Mouse (Mus musculus) liver, adult 2 months (tissue): ENCODE results near the gene Cdkn2b.

ENCODE experiments used
- CTCF ChIP-seq: fragments of 200-500 bp; IDR thresholded peaks from 2 replicates; pipeline ENCODE4 v1.5.1; 2011; ENCODE audit warnings: low read depth, low read length, control low read depth
- POLR2A ChIP-seq: fragments of 200-500 bp; IDR thresholded peaks from 2 replicates; pipeline ENCODE4 v1.6.1; 2011; ENCODE audit warnings: low read length, control low read depth; ENCODE audit not compliant: insufficient read depth; ENCODE audit errors: extremely low read depth

- TF ChIP-seq POLR2A: no peak
- no peak for TF ChIP-seq CTCF
These were observed 37.8 kb downstream of the Cdkn2b start for GRCm38 (mm10) chr4:89272961-89273540.
